Mouse (Mus musculus) mouse trophoblast stem cell (cell line): ENCODE results near the gene Ctsh.

Source experiments
- in situ Hi-C, 2 experiments: fragments of 300-500 bp; cut with MseI, MboI; formaldehyde crosslinking; loops; 2 replicates in 1 of 2; 3 replicates in 1 of 2; pipeline ENCODE4 v1.15.1; 2025

Gene Ctsh

DNA sequence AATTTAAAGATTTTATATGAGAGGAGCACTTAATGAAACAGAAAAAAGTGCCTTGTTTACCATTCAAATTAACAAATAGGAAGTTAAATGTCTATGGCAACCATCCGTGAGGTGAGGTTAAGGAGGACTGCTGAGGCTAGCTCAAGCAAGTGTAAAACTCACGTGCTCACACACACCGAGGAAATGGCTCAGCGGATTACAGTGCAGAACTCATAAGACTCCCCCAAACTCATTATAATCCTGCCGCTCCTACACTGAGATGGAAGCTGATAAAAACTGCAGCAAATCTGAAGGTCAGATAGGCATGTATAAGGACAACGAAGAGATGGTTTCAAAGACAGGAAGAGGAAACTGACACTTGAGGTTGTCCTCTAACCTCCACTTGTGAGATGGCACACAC, 55.4 kb downstream of the Ctsh start:
- in situ Hi-C loops = no loop called here

GRCm38 (mm10) chr9:90113151-90113550, 59.2 kb downstream of the Ctsh start:
- in situ Hi-C loops = no loop called here

- in situ Hi-C loops = no loop called here
Measured at GRCm38 (mm10) chr9:90113651-90114566, 60.0 kb downstream of the Ctsh start.

GRCm38 (mm10) chr9:90114567-90115307, 60.8 kb downstream of the Ctsh start, which contains the start of gene Morf4l1:
Gene Morf4l1, minus strand, starts transcription at chr9:90114774.
- in situ Hi-C loops = no loop called here

DNA sequence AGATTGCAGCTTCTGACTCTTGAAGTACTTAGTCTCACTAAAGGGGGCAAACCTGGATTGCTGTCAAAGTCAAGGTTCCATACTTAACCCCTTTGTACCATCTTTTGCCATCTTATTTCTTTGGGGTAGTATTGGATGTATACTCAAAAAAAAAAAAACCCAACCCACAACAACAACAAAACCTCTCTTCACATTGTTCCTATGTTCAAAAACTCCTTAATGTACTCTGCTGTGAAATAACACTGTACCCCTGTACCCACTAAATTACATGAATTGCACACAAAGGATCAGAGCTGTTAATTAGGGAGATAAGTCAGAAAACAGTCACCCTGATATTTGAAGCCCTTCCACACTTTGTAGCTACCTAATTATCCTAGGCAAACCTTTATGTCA, 61.4 kb downstream of the Ctsh start:
- in situ Hi-C loops = no loop called here

DNA sequence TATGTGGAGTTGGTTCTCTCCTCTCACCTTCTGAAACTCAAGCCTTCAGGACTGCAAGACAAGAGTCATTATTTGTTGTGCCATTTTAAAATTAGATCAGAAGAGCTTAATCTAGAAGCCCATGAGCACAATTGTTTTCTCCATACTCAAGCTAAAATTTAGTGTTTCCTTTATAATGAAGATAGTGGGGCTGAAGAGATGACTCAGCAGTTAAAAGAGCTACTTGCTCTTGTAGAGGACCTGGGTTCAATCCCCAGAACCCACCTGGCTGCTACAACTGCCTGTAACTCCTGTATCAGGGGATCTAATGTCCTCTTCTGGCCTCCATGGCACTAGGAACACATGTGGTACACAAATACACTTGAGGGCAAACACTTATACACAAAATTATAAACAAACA, 63.3 kb downstream of the Ctsh start:
- in situ Hi-C loops = no loop called here

DNA sequence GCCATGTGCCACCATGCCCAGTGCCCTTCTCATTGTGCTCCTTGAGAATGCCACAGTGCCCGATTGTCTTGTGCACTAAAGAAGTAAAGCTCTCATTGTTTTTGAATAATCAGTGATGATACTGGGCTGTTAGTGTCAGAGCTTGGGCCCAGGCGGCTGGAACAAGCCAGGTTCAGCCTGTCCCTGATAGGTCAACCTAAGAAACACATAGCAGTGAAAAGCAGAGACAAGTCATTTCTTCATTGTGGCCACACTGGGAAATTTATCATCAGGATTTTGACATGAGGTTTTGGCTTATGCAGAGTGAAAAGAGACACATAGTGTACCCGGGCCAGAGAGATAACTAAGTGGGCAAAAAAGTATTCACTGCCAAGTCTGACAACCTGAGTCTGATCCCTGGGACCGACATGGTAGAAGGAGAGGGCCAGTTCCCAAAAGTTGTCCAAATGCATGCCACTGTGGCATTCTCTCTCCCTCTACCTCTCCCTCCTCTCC, 68.3 kb downstream of the Ctsh start:
- in situ Hi-C loops = no loop called here

GRCm38 (mm10) chr9:90124156-90124872, 70.4 kb downstream of the Ctsh start:
- in situ Hi-C loops = no loop called here

- in situ Hi-C loops = no loop called here
Measured at GRCm38 (mm10) chr9:90124873-90125245, 70.9 kb downstream of the Ctsh start.
